Mouse (Mus musculus) frontal cortex, postnatal 14 days (tissue): ENCODE data around the gene Sash3.
A peak's percentile ranks its signal among the peaks of the same experiment; 100 is the strongest.
"Not testable (repeated sequence)": the region's sequence is repeated elsewhere in the genome, so short reads cannot be mapped to it uniquely, and the experiment has no call there.

Experiments used
- DNase-seq, 2 experiments: peaks; one replicate each; pipeline ENCODE4 v3.0.0; 2022; ENCODE audit warnings: low spot score in 2 of 2

The Sash3 gene

DNA sequence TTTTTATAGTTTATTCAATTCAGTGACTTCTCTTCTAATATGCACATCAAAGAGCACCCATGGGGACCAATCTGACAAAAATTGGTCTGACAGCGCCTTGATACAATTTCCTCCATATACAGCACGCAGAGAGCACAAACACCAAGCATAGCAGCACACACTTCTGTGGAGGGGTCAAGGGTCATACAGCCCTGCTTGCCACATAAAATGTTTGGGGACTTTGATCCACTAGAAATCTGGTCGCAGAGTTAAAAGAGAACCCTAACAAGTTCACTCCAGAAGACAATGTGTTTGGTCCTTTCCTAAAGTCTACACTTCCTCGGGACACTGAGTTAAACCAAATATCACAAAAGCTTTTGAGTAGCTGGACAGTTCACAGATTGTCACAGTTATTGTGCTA, 56.8 kb downstream of the Sash3 start:
- DNase-seq: no peak

DNA sequence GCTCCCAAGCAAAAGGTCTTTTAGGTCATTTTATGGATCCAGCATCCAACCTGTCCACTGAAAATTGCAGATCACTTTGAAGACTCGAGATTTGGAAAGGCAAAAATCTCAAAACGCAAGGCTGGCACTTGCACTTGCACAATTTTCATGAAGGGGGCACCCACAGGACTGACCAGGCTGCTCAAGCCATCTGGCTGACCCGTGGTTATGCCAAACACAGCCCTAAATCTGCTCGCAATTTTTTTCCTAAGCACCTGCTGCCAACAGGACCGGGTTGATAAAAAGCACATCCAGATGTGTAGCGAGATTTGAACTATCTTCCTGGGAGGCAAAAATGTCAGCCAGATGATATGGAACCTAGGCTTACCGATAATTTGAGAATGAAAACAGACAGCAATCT, 57.5 kb downstream of the Sash3 start:
- no peak for DNase-seq

DNA sequence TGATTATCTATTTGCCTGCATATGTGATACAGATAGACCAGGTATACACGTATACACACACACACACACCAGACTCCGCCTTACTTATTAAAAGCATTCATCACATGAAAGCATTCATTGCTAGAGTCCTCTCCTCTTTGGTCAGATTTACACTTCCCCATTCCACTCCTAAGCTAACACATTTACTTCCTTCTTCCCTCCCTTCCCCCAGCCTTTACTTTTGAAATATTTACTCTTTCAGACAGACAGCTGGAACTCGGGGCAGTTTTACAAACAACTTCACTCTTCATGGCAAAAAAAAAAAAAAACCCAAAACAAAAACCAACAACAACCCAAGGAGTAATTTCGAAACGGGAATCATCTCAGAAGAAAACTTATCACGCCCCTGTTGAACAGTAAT, 58.2 kb downstream of the Sash3 start:
- no peak for DNase-seq

DNA sequence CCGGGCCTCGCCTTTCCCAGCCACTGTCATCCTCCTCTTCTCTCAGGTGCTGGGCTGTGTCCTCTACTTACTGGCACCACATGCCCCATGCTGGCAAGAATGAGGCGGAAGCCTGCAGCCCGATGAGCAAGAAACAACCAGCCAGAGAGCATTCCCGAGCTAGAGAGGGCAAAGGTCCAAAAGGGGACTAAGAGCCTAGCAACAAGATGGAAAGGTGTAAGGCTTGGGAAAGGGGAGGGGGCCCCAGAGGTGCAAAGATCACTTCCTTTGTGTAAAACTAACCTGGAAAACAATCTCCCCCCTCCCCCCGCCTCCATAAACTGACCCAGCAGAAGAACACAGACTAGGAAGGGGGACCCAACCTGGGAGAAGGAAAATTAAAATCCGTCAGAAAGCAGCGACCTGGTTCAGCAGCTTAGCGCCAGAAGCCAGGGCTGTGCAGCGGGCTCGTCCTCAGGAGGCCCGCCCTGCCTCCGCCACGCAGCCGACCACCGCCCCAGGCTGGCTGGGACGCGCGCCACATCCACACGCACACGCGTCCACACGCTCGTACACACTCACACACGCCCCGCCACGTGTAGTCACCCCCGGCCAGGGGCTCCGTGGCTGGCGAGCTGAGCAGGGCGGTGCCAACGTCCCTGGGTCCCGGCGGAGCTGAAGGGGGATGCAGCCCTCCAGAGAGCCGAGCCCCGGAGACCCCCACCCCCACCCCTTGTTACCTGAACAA, 61.7 kb downstream of the Sash3 start:
- peak in 1 of 2 experiments; percentile 15 for DNase-seq

GRCm38 (mm10) chrX:48208519-48209185, 62.4 kb downstream of the Sash3 start, which contains the start of gene Zdhhc9:
Gene Zdhhc9 (minus strand): TSS chrX:48208878.
- peak; percentile 80 to 83 for DNase-seq

DNA sequence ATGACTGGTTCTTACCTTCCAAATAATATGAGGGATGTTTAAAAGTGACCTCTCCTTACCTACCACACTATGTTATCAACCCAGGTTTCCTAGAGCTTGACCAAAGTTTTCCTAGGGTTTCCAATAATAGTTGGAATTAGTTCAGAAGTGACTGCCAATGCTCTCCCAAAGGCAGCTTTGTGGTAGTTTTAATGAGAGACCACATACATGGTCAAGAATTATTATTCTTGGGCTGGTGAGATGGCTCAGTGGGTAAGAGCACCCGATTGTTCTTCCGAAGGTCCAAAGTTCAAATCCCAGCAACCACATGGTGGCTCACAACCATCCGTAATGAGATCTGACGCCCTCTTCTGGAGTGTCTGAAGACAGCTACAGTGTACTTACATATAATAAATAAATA, 63.5 kb downstream of the Sash3 start:
- not testable (repeated sequence) for DNase-seq
